Mouse (Mus musculus) megakaryocyte, embryonic 14.5 days (primary cell): Measurements from ENCODE around the gene Ap1g2.

Experiments
- FLI1 ChIP-seq: IDR thresholded peaks from 2 replicates; pipeline ENCODE4 v1.6.1; 2012; ENCODE audit warnings: low read length, inconsistent platforms, mixed read lengths
- GATA1 ChIP-seq: IDR thresholded peaks from 3 replicates; pipeline ENCODE4 v1.6.1; 2012; ENCODE audit warnings: mixed read lengths, low read length, inconsistent platforms, borderline replicate concordance

DNA sequence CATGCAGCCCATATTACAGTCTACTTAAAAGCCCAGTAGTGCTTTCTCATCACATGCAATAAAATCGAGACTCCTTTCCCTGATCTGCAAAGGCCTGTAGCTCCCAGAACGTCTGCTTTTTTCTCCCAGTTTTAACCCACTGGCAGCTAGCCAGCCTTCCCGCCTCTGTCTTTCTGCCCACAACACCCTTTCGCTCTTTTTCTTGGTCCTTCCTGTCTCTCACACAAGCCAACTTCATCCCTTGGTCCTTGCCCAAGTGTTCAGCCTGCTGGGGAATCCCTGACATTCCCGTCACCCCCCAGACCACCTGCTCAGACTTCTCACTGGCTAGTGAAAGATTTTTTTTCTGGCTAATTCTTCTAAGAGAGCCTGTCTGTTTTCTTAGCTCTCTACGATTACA, 30.2 kb downstream of the Ap1g2 start:
- TF ChIP-seq GATA1 (no peak), FLI1 (no peak)
